Mouse (Mus musculus): ENCODE measurements around the gene Odaph.

The Odaph gene

GRCm38 (mm10) chr5:91991191-91991937 is 4.1 kb downstream of the Odaph start:
- no peak for DNase-seq

GRCm38 (mm10) chr5:91993061-91993460 is 5.8 kb downstream of the Odaph start:
- no peak for DNase-seq

GRCm38 (mm10) chr5:91994546-91994945 is 7.3 kb downstream of the Odaph start:
- peak; percentile 51 for DNase-seq

- DNase-seq, result no peak
These were observed 13.5 kb downstream of the Odaph start for GRCm38 (mm10) chr5:92000770-92001169.

DNA sequence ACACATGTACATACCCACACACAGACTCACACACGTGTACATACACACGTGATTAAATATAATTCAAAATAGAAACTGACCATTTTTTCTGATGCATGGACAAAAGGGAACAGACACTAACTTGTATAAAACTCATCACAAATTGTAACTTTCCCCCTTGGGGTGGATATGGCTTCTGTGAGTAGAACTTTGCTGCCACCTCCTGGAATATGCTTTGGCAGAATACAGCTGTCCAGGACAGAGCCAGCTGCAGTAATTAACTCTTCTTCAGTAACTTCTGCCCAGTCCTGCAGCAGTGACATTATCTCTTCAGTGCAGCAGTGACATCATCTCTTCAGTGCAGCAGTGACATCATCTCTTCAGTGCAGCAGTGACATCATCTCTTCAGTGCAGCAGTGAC is 15.7 kb downstream of the Odaph start:
- DNase-seq, result no peak

- DNase-seq, result no peak
These were observed 22.6 kb downstream of the Odaph start for GRCm38 (mm10) chr5:92009827-92010226.

- DNase-seq, result no peak
These were observed 24.5 kb downstream of the Odaph start for GRCm38 (mm10) chr5:92011756-92012155.

DNA sequence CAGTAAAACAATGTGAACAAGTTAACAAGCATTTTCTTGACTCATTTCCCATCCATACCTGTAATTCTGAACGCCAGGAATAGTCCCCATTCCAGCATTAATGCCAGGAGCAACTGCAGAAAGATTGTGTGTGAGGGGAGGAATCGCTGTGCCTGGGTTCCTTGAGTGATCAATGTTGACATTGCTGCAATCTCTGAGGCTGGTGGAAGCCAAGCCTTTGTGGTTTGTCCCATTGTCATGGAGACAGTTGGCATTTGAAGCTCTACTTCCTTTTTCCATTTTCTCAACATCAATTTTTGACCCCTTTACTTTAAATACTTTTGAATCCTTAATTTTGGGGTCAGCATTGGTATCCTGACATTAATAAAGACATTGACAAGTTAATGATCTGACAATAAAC is 32.7 kb downstream of the Odaph start:
- no peak for DNase-seq

- peak; percentile 93 for DNase-seq
These were observed 55.4 kb downstream of the Odaph start for GRCm38 (mm10) chr5:92042377-92043348.

- no peak for DNase-seq
These were observed 56.5 kb downstream of the Odaph start, which contains the start of gene Cdkl2 for GRCm38 (mm10) chr5:92043783-92044182. Gene Cdkl2, minus strand, starts transcription at chr5:92043883.
